Mouse (Mus musculus) bone marrow, adult 2 months (tissue): ENCODE measurements around the gene Gabpb2.

ENCODE experiments used
- CTCF ChIP-seq: fragments of 200-500 bp; IDR thresholded peaks from 2 replicates; pipeline ENCODE4 v1.5.1; 2011; ENCODE audit warnings: low read length, control low read depth; ENCODE audit not compliant: control insufficient read depth, insufficient read depth
- POLR2A ChIP-seq: fragments of 200-500 bp; IDR thresholded peaks from 2 replicates; pipeline ENCODE4 v1.6.1; 2011; ENCODE audit warnings: low read depth, mild to moderate bottlenecking, control low read depth, low read length, borderline replicate concordance; ENCODE audit not compliant: control insufficient read depth

DNA sequence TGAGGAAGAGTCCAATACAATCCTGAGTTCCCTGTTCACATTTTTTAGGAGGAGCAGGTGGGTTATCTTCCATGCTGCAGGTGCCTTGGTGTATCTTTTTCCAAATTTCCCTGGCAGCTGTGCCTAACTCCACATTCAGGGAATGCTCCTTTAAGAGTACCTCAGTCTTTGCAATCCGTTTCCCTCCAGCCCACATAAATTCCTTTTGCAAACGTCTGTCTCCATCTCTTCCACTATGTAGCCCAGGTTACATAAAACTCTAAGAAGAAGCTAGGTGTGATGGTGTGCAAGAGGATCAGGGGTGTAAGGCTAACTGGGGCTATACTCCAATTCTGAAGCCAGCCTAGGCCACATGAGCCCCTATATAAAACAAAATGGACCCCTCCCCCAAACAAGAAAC, 25.4 kb upstream of the Gabpb2 start:
- TF ChIP-seq CTCF (no peak), POLR2A (no peak)
